Mouse (Mus musculus) embryonic facial prominence, embryonic 14.5 days (tissue): ENCODE measurements around the gene Pcyox1. TPM values are rescaled to one million over a fixed set of nuclear protein-coding genes. Genes with fewer than 3 reads are reported as not detected.

Experiments
- ATAC-seq: fragments of 200-750 bp; cut with Nextera tagmentation; 2 replicates; pipeline ENCODE4 v1.8.0; 2017; ENCODE audit warnings: low read depth, moderate number of reproducible peaks, moderate TSS enrichment
- DNase-seq: peaks from one replicate; pipeline ENCODE4 v3.0.0-alpha.2; 2015; ENCODE audit warnings: low spot score
- H3K27ac ChIP-seq: fragments of 300-500 bp; sonication (generic); replicated peaks from 2 replicates; pipeline ENCODE4 v1.5.1; 2014; ENCODE audit warnings: low read depth, mild to moderate bottlenecking, low read length, moderate library complexity
- H3K27me3 ChIP-seq: fragments of 300-500 bp; sonication (generic); replicated peaks from 2 replicates; pipeline ENCODE4 v1.6.1; 2014; ENCODE audit warnings: low read length; ENCODE audit not compliant: control insufficient read depth, insufficient read depth
- H3K36me3 ChIP-seq: fragments of 300-500 bp; sonication (generic); 2 replicates; pipeline ENCODE4 v1.6.1; 2014; ENCODE audit warnings: low read length, mixed read lengths; ENCODE audit not compliant: control insufficient read depth, insufficient read depth
- H3K4me1 ChIP-seq: fragments of 300-500 bp; sonication (generic); 2 replicates; pipeline ENCODE4 v1.6.1; 2014; ENCODE audit warnings: antibody characterized with exemption, low read length; ENCODE audit not compliant: control insufficient read depth, insufficient read depth
- H3K4me2 ChIP-seq: fragments of 300-500 bp; sonication (generic); 2 replicates; pipeline ENCODE4 v1.6.1; 2014; ENCODE audit warnings: low read depth, mild to moderate bottlenecking, low read length, moderate library complexity, mixed read lengths
- H3K4me3 ChIP-seq: fragments of 300-500 bp; sonication (generic); 2 replicates; pipeline ENCODE4 v1.5.1; 2014; ENCODE audit warnings: low read depth, mild to moderate bottlenecking, low read length
- H3K9ac ChIP-seq: fragments of 300-500 bp; sonication (generic); 2 replicates; pipeline ENCODE4 v1.6.1; 2014; ENCODE audit warnings: low read depth, mild to moderate bottlenecking, low read length, moderate library complexity, mixed read lengths
- H3K9me3 ChIP-seq: fragments of 300-500 bp; sonication (generic); 2 replicates; pipeline ENCODE4 v1.6.1; 2016; ENCODE audit warnings: low read length; ENCODE audit not compliant: control insufficient read depth
- WGBS: fragments of 180-500 bp; shearing (Covaris S2); extraction: QIAGEN DNeasy Blood & Tissue Kit; methylation state at CpG from one replicate; pipeline ENCODE4 v1.1.7; 2014; 5-methylcytosine and 5-hydroxymethylcytosine counted together
- polyA plus RNA-seq: library from polyadenylated mRNA; unstranded; fragments of >200 nt; fragmentation: Nextera tagmentation; extraction: Ambion mirVana; gene quantifications from 2 replicates; pipeline ENCODE4 v1.2.1, GENCODE M21; 2014

The Pcyox1 gene
- 80.5 and 95.2 TPM in 2 replicates for polyA plus RNA-seq

- peak; percentile 93 for DNase-seq
- peak within 1 kb of the TSS; percentile 86 for H3K27ac ChIP-seq
- peak within 1 kb of the TSS; percentile 80 for H3K9ac ChIP-seq
- no peaks in the 10 kb centered on the region for H3K9me3 ChIP-seq
- peaks cover 13% of the 10 kb centered on the region; the same call in 1 of the 2 replicates for H3K4me1 ChIP-seq
- ATAC-seq, result peak; percentile 95
- no peaks in the 10 kb centered on the region for H3K27me3 ChIP-seq
- H3K4me3 ChIP-seq, result peak within 1 kb of the TSS; percentile 87
- 0% methylated on average over 32 of the region's 51 CpGs for WGBS
- H3K36me3 ChIP-seq, result peaks cover 18% of the 10 kb centered on the region
- peak within 1 kb of the TSS; percentile 77 for H3K4me2 ChIP-seq
These were observed at the start of gene Pcyox1 for GRCm38 (mm10) chr6:86396581-86397256. Gene Pcyox1 (minus strand): TSS chr6:86397154.

- Histone ChIP-seq H3K36me3 (peaks cover 51% of the 10 kb centered on the region), H3K4me2 (no peak overlapping the region), H3K4me3 (no peak overlapping the region), H3K9me3 (no peaks in the 10 kb centered on the region), H3K4me1 (no peaks in the 10 kb centered on the region), H3K27ac (no peak overlapping the region), H3K27me3 (no peaks in the 10 kb centered on the region), H3K9ac (no peak overlapping the region)
- DNase-seq, result no peak
- ATAC-seq, result no peak
- WGBS, result 94% methylated on average over 18 of the region's 18 CpGs
These were observed 48.6 kb upstream of the Pcyox1 start for GRCm38 (mm10) chr6:86445551-86445950.

- Histone ChIP-seq H3K4me1 (peaks cover 4% of the 10 kb centered on the region; the same call in 1 of the 2 replicates), H3K4me2 (no peak overlapping the region), H3K36me3 (peaks cover 28% of the 10 kb centered on the region), H3K4me3 (no peak overlapping the region), H3K9me3 (no peaks in the 10 kb centered on the region), H3K27me3 (no peaks in the 10 kb centered on the region), H3K9ac (no peak overlapping the region), H3K27ac (no peak overlapping the region)
- ATAC-seq (no peak), DNase-seq (no peak)
- 96% methylated on average over 10 of the region's 10 CpGs for WGBS
These were observed 44.6 kb upstream of the Pcyox1 start for GRCm38 (mm10) chr6:86441571-86441970.

GRCm38 (mm10) chr6:86439531-86439930, 42.6 kb upstream of the Pcyox1 start:
- Histone ChIP-seq H3K4me1 (peaks cover 4% of the 10 kb centered on the region; the same call in 1 of the 2 replicates), H3K9ac (peak overlapping the region; percentile 91), H3K27me3 (no peaks in the 10 kb centered on the region), H3K9me3 (no peaks in the 10 kb centered on the region), H3K36me3 (peaks cover 34% of the 10 kb centered on the region), H3K4me3 (peak overlapping the region; percentile 87), H3K27ac (0 out of 2 replicates have a peak overlapping the region, but pooled peaks have one; percentile 97), H3K4me2 (peak overlapping the region; percentile 81)
- 85% methylated on average over 1 of the region's 1 CpGs for WGBS
- no peak for DNase-seq
- ATAC-seq, result no peak

- peak overlapping the region; percentile 81 for H3K4me2 ChIP-seq
- no peak for ATAC-seq
These were observed 42.2 kb upstream of the Pcyox1 start for GRCm38 (mm10) chr6:86439119-86439496.

GRCm38 (mm10) chr6:86438272-86439118, 41.5 kb upstream of the Pcyox1 start, which contains the start of gene C87436:
Gene C87436 (plus strand): TSS chr6:86438374.
- H3K9ac ChIP-seq, result peak within 1 kb of the TSS; percentile 91
- peaks cover 4% of the 10 kb centered on the region; the same call in 1 of the 2 replicates for H3K4me1 ChIP-seq
- WGBS, result under 1% methylated on average over 59 of the region's 59 CpGs
- H3K9me3 ChIP-seq, result no peaks in the 10 kb centered on the region
- H3K36me3 ChIP-seq, result peaks cover 31% of the 10 kb centered on the region
- DNase-seq (peak; percentile 98), ATAC-seq (peak; percentile 95)
- peak within 1 kb of the TSS; percentile 87 for H3K4me3 ChIP-seq
- H3K4me2 ChIP-seq, result peak within 1 kb of the TSS; percentile 81
- peak within 1 kb of the TSS; percentile 97 for H3K27ac ChIP-seq
- no peaks in the 10 kb centered on the region for H3K27me3 ChIP-seq

More at GRCm38 (mm10) chr6:86439119-86439496, 42.2 kb upstream of the Pcyox1 start:
- no peaks in the 10 kb centered on the region for H3K9me3 ChIP-seq
- 2% methylated on average over 13 of the region's 13 CpGs for WGBS
- H3K27ac ChIP-seq, result peak overlapping the region; percentile 97
- peak overlapping the region; percentile 91 for H3K9ac ChIP-seq
- H3K36me3 ChIP-seq, result peaks cover 34% of the 10 kb centered on the region
- no peaks in the 10 kb centered on the region for H3K27me3 ChIP-seq
- peak overlapping the region; percentile 87 for H3K4me3 ChIP-seq
- H3K4me1 ChIP-seq, result peaks cover 4% of the 10 kb centered on the region; the same call in 1 of the 2 replicates
- no peak for DNase-seq

- Histone ChIP-seq H3K9me3 (no peaks in the 10 kb centered on the region), H3K27ac (peak overlapping the region; percentile 97), H3K9ac (peak overlapping the region; percentile 91), H3K36me3 (peaks cover 34% of the 10 kb centered on the region), H3K4me3 (peak overlapping the region; percentile 87), H3K4me2 (peak overlapping the region; percentile 64), H3K4me1 (peaks cover 4% of the 10 kb centered on the region; the same call in 1 of the 2 replicates), H3K27me3 (no peaks in the 10 kb centered on the region)
- peak; percentile 60 for ATAC-seq
- WGBS, result 1% methylated on average over 14 of the region's 14 CpGs
- DNase-seq, result peak; percentile 79
These were observed 40.8 kb upstream of the Pcyox1 start for GRCm38 (mm10) chr6:86437711-86438110.

- H3K4me2 ChIP-seq, result no peak overlapping the region
- DNase-seq, result no peak
- no peak for ATAC-seq
- no peak overlapping the region for H3K9ac ChIP-seq
- H3K27me3 ChIP-seq, result no peaks in the 10 kb centered on the region
- 100% methylated on average over 1 of the region's 1 CpGs for WGBS
- H3K9me3 ChIP-seq, result no peaks in the 10 kb centered on the region
- no peak overlapping the region for H3K27ac ChIP-seq
- H3K4me1 ChIP-seq, result no peaks in the 10 kb centered on the region
- no peak overlapping the region for H3K4me3 ChIP-seq
- peaks cover 70% of the 10 kb centered on the region for H3K36me3 ChIP-seq
These were observed 36.7 kb upstream of the Pcyox1 start for GRCm38 (mm10) chr6:86433696-86434095.
